Mouse (Mus musculus) liver (tissue): ENCODE data around the gene Abca8b.
"Not testable (repeated sequence)": the region's sequence is repeated elsewhere in the genome, so short reads cannot be mapped to it uniquely, and the experiment has no call there.

Source experiments
- DNase-seq: peaks from one replicate; pipeline ENCODE4 v3.0.0-alpha.2; 2020; ENCODE audit warnings: mixed read lengths

Gene Abca8b

DNA sequence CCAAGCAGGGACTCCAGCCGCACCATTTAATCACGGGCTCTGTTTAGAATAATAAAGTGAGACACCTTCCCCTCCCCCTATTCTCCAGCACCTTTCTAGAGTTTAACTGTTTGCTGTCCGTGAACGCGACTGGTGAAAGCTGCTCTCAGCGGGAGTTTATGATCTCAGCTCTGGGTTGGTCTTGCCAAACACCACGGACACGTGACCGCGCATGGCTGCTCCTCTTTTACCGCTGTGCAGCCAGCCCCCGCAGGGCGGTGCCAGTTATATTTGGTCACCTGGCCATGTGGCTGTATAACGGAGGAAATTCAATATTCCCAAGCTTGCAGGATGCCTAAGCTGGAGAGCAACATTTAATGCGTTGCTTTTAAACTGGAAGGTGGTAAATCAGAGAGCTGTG lies at the start of gene Abca8b:
Gene Abca8b (minus strand): TSS at position 222 of the 400 bp plus-strand sequence.
- peak; percentile 74 for DNase-seq

DNA sequence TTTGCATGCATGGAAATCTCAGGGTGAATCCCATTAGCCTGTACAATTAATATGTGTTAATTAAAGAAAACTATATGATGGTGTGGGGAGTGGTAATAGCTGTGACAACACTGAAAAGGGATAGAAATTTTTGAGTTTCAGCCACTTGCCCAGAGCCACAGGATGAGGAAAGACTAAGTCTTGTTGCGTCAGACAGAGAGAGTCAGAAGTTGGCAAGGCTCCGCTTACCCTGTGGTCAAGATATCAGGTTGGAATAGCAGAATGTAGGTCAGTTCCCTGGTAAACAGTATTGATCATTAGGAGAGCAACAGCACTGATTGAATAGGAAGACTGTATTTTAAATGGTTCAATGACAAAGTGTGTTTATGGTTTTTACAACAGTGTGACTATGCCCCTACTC lies 42.1 kb upstream of the Abca8b start:
- no peak for DNase-seq

DNA sequence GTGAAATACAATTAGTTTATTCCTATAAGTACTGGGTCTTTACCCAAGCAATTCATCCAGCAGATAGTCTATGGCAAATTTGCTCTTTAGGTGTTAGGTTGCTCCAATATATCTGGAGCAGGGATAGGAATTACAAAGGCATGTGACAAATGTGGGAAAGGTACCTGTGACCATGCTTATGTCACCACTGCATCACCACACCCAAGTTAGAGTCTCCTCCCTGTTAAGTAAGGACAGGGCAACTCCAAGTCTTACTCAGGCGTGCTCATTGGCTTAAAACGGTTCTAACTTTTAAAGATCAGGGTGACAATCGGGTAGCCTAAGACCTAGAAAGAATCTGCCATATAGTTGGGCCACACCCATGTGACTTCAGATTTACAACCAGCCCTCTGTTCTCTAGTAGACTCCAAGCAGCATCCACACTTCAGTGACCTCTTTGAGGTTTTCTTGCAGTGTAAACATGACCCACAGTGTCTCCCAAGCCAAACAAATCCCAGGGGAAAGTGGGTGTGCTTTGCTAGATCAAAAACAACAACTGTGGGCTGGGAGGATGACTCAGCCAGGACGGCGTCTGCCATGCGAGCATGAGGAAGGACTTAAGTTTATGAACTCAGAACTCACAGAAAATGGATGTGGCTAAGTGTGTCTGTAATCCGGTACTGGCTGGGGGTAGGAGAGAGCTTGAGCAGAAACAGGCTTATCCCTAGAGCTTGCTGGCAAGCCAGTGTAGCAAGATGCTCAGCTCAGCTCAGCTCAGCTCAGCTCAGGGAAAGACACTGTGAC lies 33.5 kb upstream of the Abca8b start:
- peak; percentile 9 for DNase-seq

- DNase-seq, result no peak
These were observed 15.3 kb upstream of the Abca8b start for GRCm38 (mm10) chr11:110010836-110011546.

GRCm38 (mm10) chr11:109995013-109995412 lies 632 bp downstream of the Abca8b start:
- no peak for DNase-seq

DNA sequence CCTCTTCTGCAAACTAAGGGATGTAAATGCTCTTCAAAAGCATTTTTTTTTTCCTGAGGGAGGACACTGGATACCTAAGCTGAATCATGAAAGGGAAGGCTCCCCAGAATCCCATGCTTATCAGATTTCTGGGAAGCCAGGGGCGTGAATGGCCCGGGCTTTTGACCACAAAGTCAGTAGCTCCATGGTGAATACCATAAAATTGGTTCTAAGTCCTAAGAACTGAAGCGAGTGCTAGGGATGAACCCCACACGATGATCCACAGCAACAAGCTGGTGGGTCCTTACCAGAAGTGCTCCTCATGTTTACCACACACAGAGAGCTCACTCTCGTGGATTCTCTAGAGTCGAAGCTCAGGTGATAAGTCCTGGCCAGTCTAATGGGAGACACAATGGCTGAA lies 1.6 kb downstream of the Abca8b start:
- no peak for DNase-seq

DNA sequence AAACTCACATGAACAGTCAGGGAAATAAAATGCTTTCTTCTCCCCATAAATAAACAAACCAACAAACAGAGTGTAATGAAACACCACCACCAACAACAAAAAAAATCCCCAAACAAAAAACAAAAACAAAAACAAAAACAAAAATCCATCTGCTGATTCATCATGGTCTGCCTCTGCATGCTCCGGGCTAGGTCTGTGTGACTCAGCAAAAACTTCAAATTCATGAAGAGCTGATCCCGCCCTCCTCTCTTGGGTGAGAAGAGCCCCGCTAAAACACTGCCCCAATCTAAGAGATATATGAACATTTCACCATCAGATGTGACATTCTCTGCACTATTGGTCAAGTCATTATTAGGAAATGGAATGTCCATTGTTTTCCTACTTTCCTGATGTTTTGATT lies 4.4 kb downstream of the Abca8b start:
- DNase-seq, result no peak

DNA sequence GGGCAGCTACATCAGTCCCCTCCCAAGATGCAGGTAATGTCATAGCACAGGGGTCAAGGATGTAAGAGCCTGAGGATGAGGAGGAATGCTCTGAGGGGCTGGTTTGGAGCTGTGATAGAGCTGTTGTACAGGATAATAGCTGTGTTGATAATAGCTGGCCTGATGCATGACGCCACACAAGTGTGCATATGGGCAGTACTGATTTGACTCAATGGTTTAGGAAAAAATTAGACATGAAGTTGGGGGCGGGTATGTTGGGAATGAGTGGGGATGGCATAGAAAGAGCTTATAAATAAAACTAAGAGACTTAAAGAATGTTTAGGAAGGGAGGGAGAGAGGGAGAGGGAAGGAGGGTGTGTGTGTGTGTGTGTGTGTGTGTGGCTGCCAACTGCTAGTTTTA lies 5.4 kb downstream of the Abca8b start:
- no peak for DNase-seq

GRCm38 (mm10) chr11:109988164-109988563 lies 7.5 kb downstream of the Abca8b start:
- no peak for DNase-seq

- not testable (repeated sequence) for DNase-seq
These were observed 8.1 kb downstream of the Abca8b start for GRCm38 (mm10) chr11:109987460-109988072.

GRCm38 (mm10) chr11:109981872-109982271 lies 13.8 kb downstream of the Abca8b start:
- DNase-seq, result no peak

- DNase-seq, result no peak
These were observed 25.1 kb downstream of the Abca8b start for GRCm38 (mm10) chr11:109970521-109970920.

DNA sequence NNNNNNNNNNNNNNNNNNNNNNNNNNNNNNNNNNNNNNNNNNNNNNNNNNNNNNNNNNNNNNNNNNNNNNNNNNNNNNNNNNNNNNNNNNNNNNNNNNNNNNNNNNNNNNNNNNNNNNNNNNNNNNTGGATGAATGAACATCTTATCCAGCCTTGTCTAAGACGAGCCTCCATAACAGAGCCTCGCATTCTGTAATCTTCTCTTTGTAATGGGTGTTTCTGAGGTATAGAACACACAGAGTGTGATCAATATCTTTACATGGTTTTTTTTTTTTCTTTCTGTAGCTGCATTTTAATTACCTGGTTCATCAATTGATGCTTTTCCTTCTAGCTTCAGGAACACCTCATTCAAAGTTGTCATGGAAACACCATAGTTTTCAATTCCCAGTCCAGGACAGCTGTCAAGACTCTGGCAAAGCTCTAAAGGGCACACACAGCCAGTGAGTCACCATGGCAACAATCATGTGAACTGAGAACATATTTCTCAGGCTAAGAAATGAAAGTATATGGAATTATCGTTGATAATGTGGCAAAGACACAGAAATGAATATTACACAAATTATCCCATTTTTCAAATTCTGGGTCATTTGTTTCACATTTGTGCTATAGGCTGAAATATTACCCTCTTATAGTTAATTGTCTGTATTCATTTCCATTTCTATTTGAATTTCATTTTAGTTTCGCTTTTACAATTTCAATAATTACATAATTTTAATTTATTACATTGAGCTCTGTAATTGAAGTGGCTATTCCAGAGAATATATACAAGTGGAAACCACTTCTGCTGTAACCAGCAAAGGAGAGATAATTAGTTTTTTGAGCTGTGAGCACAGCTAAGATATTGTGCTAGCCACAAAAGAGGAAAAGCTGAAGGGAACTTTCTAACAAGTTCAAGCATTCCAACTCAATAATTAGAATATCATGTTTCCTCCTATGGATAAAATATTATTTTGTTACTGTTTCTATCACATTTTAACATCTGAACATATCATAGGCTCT lies 33.9 kb downstream of the Abca8b start:
- DNase-seq, result no peak

GRCm38 (mm10) chr11:109955185-109955584 lies 40.5 kb downstream of the Abca8b start:
- DNase-seq, result no peak

DNA sequence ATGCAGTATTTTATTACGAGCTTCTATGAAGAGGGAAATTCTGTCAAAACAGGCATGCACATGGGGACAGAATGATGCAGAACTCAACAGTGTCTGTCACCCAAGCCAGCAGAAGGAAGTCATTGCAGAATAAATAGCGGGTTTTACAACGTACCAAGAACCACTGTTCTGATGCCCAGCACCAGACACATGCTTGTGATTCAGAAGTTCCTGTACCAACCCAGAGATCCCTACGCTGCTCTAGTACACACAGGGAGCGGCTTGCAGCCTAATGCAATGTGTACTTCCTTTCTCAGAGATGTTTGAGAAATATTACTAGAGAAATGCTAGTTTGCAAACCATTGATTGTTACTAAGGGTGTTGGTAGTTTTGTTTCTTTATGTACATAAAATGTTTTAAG lies 58.7 kb downstream of the Abca8b start:
- no peak for DNase-seq

- DNase-seq, result not testable (repeated sequence)
These were observed 62.4 kb downstream of the Abca8b start for GRCm38 (mm10) chr11:109933207-109933606.

DNA sequence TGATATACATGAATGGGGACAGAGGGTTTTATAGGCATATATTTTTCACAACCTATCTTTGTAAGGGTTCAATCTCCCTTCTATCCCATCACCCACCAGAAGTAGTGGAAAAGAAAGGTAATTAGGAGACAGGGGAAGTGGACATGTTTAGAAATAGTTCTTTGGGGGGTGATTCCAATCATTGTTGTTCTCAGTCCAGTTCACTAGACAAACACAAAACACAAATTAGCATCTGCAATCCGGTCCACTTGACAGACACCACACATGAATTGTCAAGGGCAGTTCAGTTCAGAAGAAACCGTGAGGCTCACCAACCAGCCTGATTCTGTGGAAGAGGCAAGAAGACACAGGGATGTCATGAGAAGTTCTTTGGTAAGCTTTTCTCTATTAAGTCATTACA lies 67.2 kb downstream of the Abca8b start:
- DNase-seq, result no peak

DNA sequence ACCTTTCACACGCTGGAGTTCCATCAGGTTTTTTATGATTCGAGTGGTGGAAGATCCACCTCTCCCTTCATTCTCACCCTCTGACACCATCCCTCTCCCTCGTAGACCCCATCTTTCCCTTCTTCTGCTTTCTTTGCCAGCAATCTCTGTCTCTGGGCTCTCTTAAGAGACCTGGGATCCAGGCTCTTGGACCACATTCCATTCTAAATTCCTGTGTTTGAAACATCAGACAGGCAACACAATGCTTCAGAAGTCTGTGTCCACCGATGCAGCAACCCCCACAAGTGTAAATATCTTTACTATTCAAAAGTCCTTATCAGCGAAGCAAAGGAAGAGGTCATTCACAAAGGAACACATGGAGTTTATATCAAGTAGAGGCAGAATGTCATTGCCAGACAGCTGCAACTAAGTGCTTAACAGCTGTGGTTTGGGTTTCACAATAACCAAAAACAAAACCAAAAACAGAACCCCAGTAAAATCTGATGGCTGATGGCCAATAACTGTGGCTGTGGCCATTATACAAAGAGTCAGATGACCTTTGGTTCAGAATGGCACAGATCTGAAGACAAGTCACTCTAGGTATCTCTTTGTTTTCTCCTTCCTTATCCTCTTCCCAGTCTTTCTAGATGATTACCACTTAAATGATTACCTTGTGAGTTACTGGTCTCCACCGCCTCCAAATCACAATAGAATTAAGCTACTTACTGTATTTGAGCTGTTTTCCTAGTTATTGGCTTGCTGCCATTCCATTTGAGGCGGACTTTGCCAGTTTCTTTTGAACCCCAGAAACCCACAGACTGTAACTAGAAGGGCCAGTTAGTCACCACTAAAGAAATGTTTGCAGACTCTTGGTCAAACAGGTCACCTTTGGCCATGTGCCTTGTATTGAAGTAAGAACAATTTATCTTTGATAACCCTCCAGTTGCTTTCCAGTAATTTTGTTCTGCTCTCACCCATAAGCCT lies 68.6 kb downstream of the Abca8b start:
- no peak for DNase-seq

DNA sequence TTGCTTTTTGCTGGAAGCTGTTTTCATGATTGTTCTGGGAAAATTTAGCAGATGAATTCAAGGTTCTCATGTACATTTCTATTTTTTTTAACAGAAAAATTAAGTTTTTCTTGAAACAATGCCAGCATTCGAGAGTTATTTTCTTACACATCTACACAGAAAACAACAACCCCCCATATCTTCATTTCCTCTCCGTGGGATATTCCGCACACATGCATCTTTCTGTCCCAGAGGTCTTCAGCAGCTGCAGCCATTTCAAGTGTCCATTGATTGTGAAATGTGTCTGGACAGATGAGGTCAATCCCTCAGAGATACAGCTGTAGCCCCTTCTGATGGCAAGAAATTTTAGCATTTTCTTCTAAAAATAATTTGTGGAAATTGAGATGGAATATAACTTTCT lies 73.4 kb downstream of the Abca8b start:
- DNase-seq, result no peak

- DNase-seq, result no peak
These were observed 76.2 kb downstream of the Abca8b start for GRCm38 (mm10) chr11:109919480-109919879.

- DNase-seq, result no peak
These were observed 79.0 kb downstream of the Abca8b start for GRCm38 (mm10) chr11:109916654-109917053.
